Mouse (Mus musculus): Measurements from ENCODE around the gene Pip5k1b.

GRCm38 (mm10) chr19:24528129-24528730 is 27.4 kb downstream of the Pip5k1b start:
- TF ChIP-seq CTCF (conservative IDR thresholded peaks at IDR 0.05; ENCODE audit: low read length) (no peak), POU5F1 (IDR thresholded peaks at IDR 0.05; ENCODE audit: borderline replicate concordance, low read length) (no peak)

Data from E14TG2a.4 (cell line).